Mouse (Mus musculus) small intestine, adult 2 months (tissue): ENCODE data around the gene Cfap99. TPM values are rescaled to one million over a fixed set of nuclear protein-coding genes. Genes with fewer than 3 reads are reported as not detected.

ENCODE experiments used
- H3K27ac ChIP-seq: fragments of 200-500 bp; 2 replicates; pipeline ENCODE4 v1.5.1; 2012; ENCODE audit warnings: low read depth, low read length, control low read depth, inconsistent platforms; ENCODE audit not compliant: insufficient read depth
- H3K27me3 ChIP-seq: fragments of 200-500 bp; 2 replicates; pipeline ENCODE4 v1.6.1; 2012; ENCODE audit warnings: mild to moderate bottlenecking, moderate library complexity, low read length, inconsistent platforms; ENCODE audit not compliant: control insufficient read depth, insufficient read depth
- H3K36me3 ChIP-seq: fragments of 200-500 bp; 2 replicates; pipeline ENCODE4 v1.6.1; 2012; ENCODE audit warnings: mild to moderate bottlenecking, low read length, control low read depth, inconsistent platforms; ENCODE audit not compliant: control insufficient read depth, insufficient read depth
- H3K4me1 ChIP-seq: fragments of 200-500 bp; 2 replicates; pipeline ENCODE4 v1.6.1; 2012; ENCODE audit warnings: low read length, inconsistent platforms, mixed read lengths; ENCODE audit not compliant: control insufficient read depth, insufficient read depth, insufficient read length
- H3K4me3 ChIP-seq: fragments of 200-500 bp; 2 replicates; pipeline ENCODE4 v1.5.1; 2012; ENCODE audit warnings: low read depth, mild to moderate bottlenecking, control low read depth, inconsistent platforms, low read length, moderate library complexity
- CTCF ChIP-seq: fragments of 200-500 bp; IDR thresholded peaks from 2 replicates; pipeline ENCODE4 v1.5.1; 2012; ENCODE audit warnings: low read depth, mild to moderate bottlenecking, control low read depth, inconsistent platforms, low read length, moderate library complexity, mixed read lengths; ENCODE audit not compliant: insufficient replicate concordance, insufficient read length; ENCODE audit errors: extremely low read depth
- POLR2A ChIP-seq: fragments of 200-500 bp; IDR thresholded peaks from 2 replicates; pipeline ENCODE4 v1.6.1; 2012; ENCODE audit warnings: low read depth, mild to moderate bottlenecking, control low read depth, inconsistent platforms, low read length, moderate library complexity
- WGBS: fragments of 180-500 bp; shearing (Covaris S2); methylation state at CpG from one replicate; pipeline ENCODE4 v1.1.7; 2018; 5-methylcytosine and 5-hydroxymethylcytosine counted together
- polyA plus RNA-seq: library from polyadenylated mRNA; depleted of rRNA; stranded (reverse); fragments of >200 nt; gene quantifications from 2 replicates; pipeline ENCODE4 v1.2.3, GENCODE M21; 2012

Cfap99 gene
- polyA plus RNA-seq, 1 experiment = not detected

- TF ChIP-seq POLR2A (no peak), CTCF (no peak)
- H3K27me3 ChIP-seq = no peaks in the 10 kb centered on the region
- no peak overlapping the region for H3K27ac ChIP-seq
- no peak overlapping the region for H3K4me3 ChIP-seq
- 63% methylated on average over 7 of the region's 7 CpGs for WGBS
- H3K4me1 ChIP-seq = no peaks in the 10 kb centered on the region
- no peaks in the 10 kb centered on the region for H3K36me3 ChIP-seq
Measured at GRCm38 (mm10) chr5:34302377-34302776, 14.0 kb downstream of the Cfap99 start.

- Histone ChIP-seq H3K27ac (no peak overlapping the region), H3K27me3 (no peaks in the 10 kb centered on the region), H3K36me3 (no peaks in the 10 kb centered on the region), H3K4me3 (no peak overlapping the region), H3K4me1 (no peaks in the 10 kb centered on the region)
- TF ChIP-seq POLR2A = no peak
- TF ChIP-seq CTCF = no peak
- 42% methylated on average over 3 of the region's 3 CpGs for WGBS
Measured at GRCm38 (mm10) chr5:34309016-34309415, 20.6 kb downstream of the Cfap99 start.

DNA sequence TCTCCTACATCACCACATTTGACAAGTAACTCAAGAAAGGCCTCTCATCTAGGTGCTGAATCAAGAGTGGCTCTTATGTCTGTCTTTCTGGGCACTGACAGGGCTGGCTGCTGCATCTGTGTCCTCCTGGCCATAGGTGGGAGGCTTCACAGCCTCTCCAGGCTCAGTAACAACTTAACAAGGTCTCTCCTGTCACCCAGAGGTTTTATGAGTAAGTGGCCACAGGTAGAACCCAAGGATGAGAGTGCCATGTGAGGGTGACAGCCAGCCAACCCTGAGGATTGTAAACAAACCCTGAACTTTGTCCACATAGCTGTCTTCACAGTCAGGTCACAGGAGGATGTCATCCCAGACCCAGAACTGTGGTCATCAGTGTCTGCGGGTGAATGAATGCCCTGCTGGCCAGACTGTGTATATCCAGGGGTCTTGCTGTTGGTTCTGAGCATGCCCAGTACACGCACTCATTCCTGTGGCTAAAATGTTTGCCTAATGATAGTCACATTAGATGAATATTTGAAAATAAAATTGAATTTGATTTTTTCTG lies 31.2 kb downstream of the Cfap99 start:
- Histone ChIP-seq H3K27ac (no peak overlapping the region), H3K36me3 (no peaks in the 10 kb centered on the region), H3K27me3 (no peaks in the 10 kb centered on the region), H3K4me3 (no peak overlapping the region), H3K4me1 (no peaks in the 10 kb centered on the region)
- WGBS = 67% methylated on average over 2 of the region's 2 CpGs
- no peak for TF ChIP-seq CTCF
- TF ChIP-seq POLR2A = no peak

GRCm38 (mm10) chr5:34321236-34321635 lies 32.8 kb downstream of the Cfap99 start:
- Histone ChIP-seq H3K27ac (no peak overlapping the region), H3K27me3 (peaks cover 3% of the 10 kb centered on the region; the same call in 1 of the 2 replicates), H3K4me3 (no peak overlapping the region), H3K4me1 (no peaks in the 10 kb centered on the region), H3K36me3 (no peaks in the 10 kb centered on the region)
- 84% methylated on average over 4 of the region's 4 CpGs for WGBS
- TF ChIP-seq CTCF (no peak), POLR2A (no peak)

GRCm38 (mm10) chr5:34325286-34325685 lies 36.9 kb downstream of the Cfap99 start:
- H3K4me1 ChIP-seq = no peaks in the 10 kb centered on the region; the same call in 1 of the 2 replicates
- no peak overlapping the region for H3K4me3 ChIP-seq
- peaks cover 7% of the 10 kb centered on the region for H3K27me3 ChIP-seq
- H3K36me3 ChIP-seq = no peaks in the 10 kb centered on the region
- no peak for TF ChIP-seq POLR2A
- no peak overlapping the region for H3K27ac ChIP-seq

GRCm38 (mm10) chr5:34326249-34326691 lies 37.9 kb downstream of the Cfap99 start:
- Histone ChIP-seq H3K4me3 (no peak overlapping the region), H3K27ac (no peak overlapping the region), H3K36me3 (no peaks in the 10 kb centered on the region), H3K27me3 (peaks cover 7% of the 10 kb centered on the region), H3K4me1 (no peaks in the 10 kb centered on the region; the same call in 1 of the 2 replicates)
- no peak for TF ChIP-seq CTCF
- no peak for TF ChIP-seq POLR2A
- WGBS = 62% methylated on average over 4 of the region's 4 CpGs

GRCm38 (mm10) chr5:34326875-34327576 lies 38.6 kb downstream of the Cfap99 start:
- TF ChIP-seq CTCF (no peak), POLR2A (no peak)
- H3K36me3 ChIP-seq = no peaks in the 10 kb centered on the region
- no peaks in the 10 kb centered on the region; the same call in 1 of the 2 replicates for H3K4me1 ChIP-seq
- peaks cover 7% of the 10 kb centered on the region for H3K27me3 ChIP-seq
- WGBS = 11% methylated on average over 31 of the region's 31 CpGs
- peak overlapping the region; percentile 50 for H3K4me3 ChIP-seq
- H3K27ac ChIP-seq = no peak overlapping the region
